Comparison of ENCODE assay signal across 7 mouse cellular contexts in genomic region chr11:5761820-5762632, GRCm38 (mm10). TPM values are rescaled to one million over a fixed set of nuclear protein-coding genes. Genes with fewer than 3 reads are reported as not detected.
DNase-seq lines count a peak whose midpoint lies in the region; ATAC-seq lines count a peak whose summit lies in the region.

TSS of gene Urgcp (minus strand) at chr11:5762376.

- H3K4me1 ChIP-seq in intestine, embryonic 16.5 days (ENCODE audit: control insufficient read depth, insufficient read depth, low read length) = 0 out of 2 replicates have a peak, but pooled peaks cover 2% of the 10 kb centered on the region
- H3K4me1 ChIP-seq in midbrain, embryonic 11.5 days (ENCODE audit: control insufficient read depth, insufficient read depth, low read length) = 0 out of 2 replicates have a peak, but pooled peaks cover 5% of the 10 kb centered on the region

- peak; percentile 90 for DNase-seq in adrenal gland, adult 8-10 months
- peak; percentile 99 for DNase-seq in embryo, embryonic 9.5 days (ENCODE audit: extremely low spot score)
- DNase-seq in gastrocnemius, postnatal 4 days (ENCODE audit: low spot score in 2 of 2) = peak; percentile 92 to 94
- peak; percentile 93 for DNase-seq in left cerebral cortex, postnatal 36 days (ENCODE audit: low spot score in 2 of 2)
- peak; percentile 100 for DNase-seq in midbrain, embryonic 11.5 days (ENCODE audit: low spot score, missing footprints)
- DNase-seq in skeletal muscle tissue, adult 2 months (ENCODE audit: low read depth, low spot score) = peak; percentile 96

- H3K4me3 ChIP-seq in intestine, embryonic 16.5 days (ENCODE audit: low read length) = peak within 1 kb of the TSS; percentile 80
- H3K4me3 ChIP-seq in midbrain, embryonic 11.5 days (ENCODE audit: low read depth, low read length) = peak within 1 kb of the TSS; percentile 80

- no peaks in the 10 kb centered on the region for H3K9me3 ChIP-seq in intestine, embryonic 16.5 days (ENCODE audit: control insufficient read depth, low read length)
- H3K9me3 ChIP-seq in midbrain, embryonic 11.5 days (ENCODE audit: control insufficient read depth, low read length) = no peaks in the 10 kb centered on the region

- no peaks in the 10 kb centered on the region for H3K27me3 ChIP-seq in intestine, embryonic 16.5 days (replicated peaks; ENCODE audit: control insufficient read depth, insufficient read depth, low read length)
- no peaks in the 10 kb centered on the region for H3K27me3 ChIP-seq in midbrain, embryonic 11.5 days (ENCODE audit: control insufficient read depth, insufficient read depth, low read length)

- intact Hi-C loops in left cerebral cortex, postnatal 36 days (cut with DNase I) = no loop called here

- H3K9ac ChIP-seq in intestine, embryonic 16.5 days (ENCODE audit: low read depth, low read length) = peak within 1 kb of the TSS; percentile 92
- H3K9ac ChIP-seq in midbrain, embryonic 11.5 days (ENCODE audit: low read length) = peak within 1 kb of the TSS; percentile 71

- H3K27ac ChIP-seq in intestine, embryonic 16.5 days (ENCODE audit: low read length) = peak within 1 kb of the TSS; percentile 96
- H3K27ac ChIP-seq in midbrain, embryonic 11.5 days (ENCODE audit: low read depth, low read length) = peak within 1 kb of the TSS; percentile 89

- peak within 1 kb of the TSS; percentile 72 for H3K4me2 ChIP-seq in intestine, embryonic 16.5 days (ENCODE audit: low read depth, low read length)
- H3K4me2 ChIP-seq in midbrain, embryonic 11.5 days = peak within 1 kb of the TSS; percentile 93

- ATAC-seq in intestine, embryonic 16.5 days = peak; percentile 99
- ATAC-seq in midbrain, embryonic 11.5 days (ENCODE audit: low FRiP score) = peak; percentile 98

- WGBS in intestine, embryonic 16.5 days = under 1% methylated on average over 68 of the region's 68 CpGs
- WGBS in midbrain, embryonic 11.5 days = under 1% methylated on average over 68 of the region's 68 CpGs

- 0 out of 2 replicates have a peak, but pooled peaks cover 2% of the 10 kb centered on the region for H3K36me3 ChIP-seq in intestine, embryonic 16.5 days (ENCODE audit: control insufficient read depth, insufficient read depth, low read length)
- peaks cover 5% of the 10 kb centered on the region; the same call in 1 of the 2 replicates for H3K36me3 ChIP-seq in midbrain, embryonic 11.5 days (ENCODE audit: control insufficient read depth, insufficient read depth, low read length)

RNA-seq across cellular contexts. Expression of gene Urgcp, which starts in this region (rescaled TPM):
- 10 to 100 TPM; 63.6 to 83.8 (median 65.6) TPM for total RNA-seq in adrenal gland, adult 8-10 months (2022)
- total RNA-seq in gastrocnemius, postnatal 4 days (2021) = 10 to 100 TPM; 40.0 to 40.8 TPM
- polyA plus RNA-seq in intestine, embryonic 16.5 days (2015; fragmentation: Nextera tagmentation; extraction: Ambion mirVana) = 21.6 and 23.7 TPM in 2 replicates
- total RNA-seq in left cerebral cortex, postnatal 36 days (2021) = 10 to 100 TPM; 65.6 to 75.2 TPM
- polyA plus RNA-seq in midbrain, embryonic 11.5 days (2014; fragmentation: Nextera tagmentation; extraction: Ambion mirVana) = 9.9 and 11.7 TPM in 2 replicates

Comparison
In these comparisons a context has a peak if more than half of its experiments do, and no peak if none do; other contexts are left out.
1. Peak in every context shown above with its lines: DNase-seq, ATAC-seq, H3K4me3 ChIP-seq and H3K27ac ChIP-seq.